Mouse (Mus musculus): ENCODE data around the gene Casq2. TPM values are rescaled to one million over a fixed set of nuclear protein-coding genes. Genes with fewer than 3 reads are reported as not detected.

Casq2 gene
- polyA plus RNA-seq, 1 experiment from 2014 or later = 0.43 TPM

DNA sequence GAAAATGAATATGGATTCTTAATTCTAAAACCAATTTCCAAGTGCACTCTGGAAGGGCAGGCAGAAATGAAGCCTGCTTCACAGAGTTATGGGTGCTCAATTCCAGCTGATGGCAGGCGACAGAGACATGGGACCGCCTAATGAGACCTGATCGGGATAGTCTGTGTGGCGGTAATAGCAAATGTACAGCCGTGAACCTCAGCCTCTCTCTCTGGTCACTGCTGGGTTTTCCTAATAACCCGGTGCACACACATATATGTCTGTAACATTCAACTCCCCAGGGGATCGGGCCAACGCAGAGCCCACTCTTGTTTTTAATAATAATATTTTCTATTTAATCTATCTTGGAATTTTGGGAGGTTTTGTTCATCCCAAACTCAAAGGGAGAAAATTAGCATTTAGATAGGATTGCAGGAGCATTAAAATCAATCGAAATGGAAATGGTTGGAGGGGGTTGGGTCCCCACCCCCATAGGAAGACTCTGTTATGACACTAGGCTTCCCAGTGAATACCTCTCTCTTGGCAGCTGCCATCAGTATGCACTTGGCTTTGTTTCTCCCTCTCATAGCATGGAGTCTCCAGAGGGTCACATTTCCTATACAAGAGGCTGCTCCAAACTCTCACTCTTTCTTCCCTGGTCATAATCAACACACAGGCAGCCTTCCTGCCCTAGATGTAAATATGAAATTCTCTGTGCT is 45.6 kb downstream of the Casq2 start:
- WGBS = 81% methylated on average over 9 of the region's 9 CpGs

GRCm38 (mm10) chr3:102135389-102136113 is 49.3 kb downstream of the Casq2 start:
- no peaks in the 10 kb centered on the region for H3K36me3 ChIP-seq (ENCODE audit: insufficient read depth)
- no peak for TF ChIP-seq CTCF (IDR thresholded peaks at IDR 0.05; ENCODE audit: low read depth)
- no peaks in the 10 kb centered on the region for H3K27me3 ChIP-seq (ENCODE audit: insufficient read depth, low read length)
- H3K27ac ChIP-seq (ENCODE audit: low read depth) = peak overlapping the region; percentile 94
- peaks cover 15% of the 10 kb centered on the region; the same call in 1 of the 2 replicates for H3K4me1 ChIP-seq (ENCODE audit: insufficient read depth)
- H3K4me2 ChIP-seq = peak overlapping the region; percentile 15; the same call in 1 of the 2 replicates
- H3K9ac ChIP-seq = no peak overlapping the region
- H3K9me3 ChIP-seq (ENCODE audit: low read depth, low read length) = no peaks in the 10 kb centered on the region
- ATAC-seq (ENCODE audit: insufficient read depth) = peak; percentile 87
- no peak overlapping the region for H3K4me3 ChIP-seq (ENCODE audit: low read depth, low read length)
- peak; percentile 74 for DNase-seq
- WGBS = 18% methylated on average over 10 of the region's 10 CpGs

More for the DNA sequence above, 45.6 kb downstream of the Casq2 start:
- TF ChIP-seq CTCF (IDR thresholded peaks at IDR 0.05; ENCODE audit: low read depth) = no peak
- DNase-seq (no peak), ATAC-seq (ENCODE audit: insufficient read depth) (no peak)
- no peaks in the 10 kb centered on the region for H3K36me3 ChIP-seq (ENCODE audit: insufficient read depth)
- no peak overlapping the region for H3K9ac ChIP-seq
- no peak overlapping the region for H3K27ac ChIP-seq (ENCODE audit: low read depth)
- H3K4me2 ChIP-seq = no peak overlapping the region
- H3K27me3 ChIP-seq (ENCODE audit: insufficient read depth, low read length) = no peaks in the 10 kb centered on the region
- no peak overlapping the region for H3K4me3 ChIP-seq (ENCODE audit: low read depth, low read length)
- no peaks in the 10 kb centered on the region for H3K9me3 ChIP-seq (ENCODE audit: low read depth, low read length)
- peaks cover 14% of the 10 kb centered on the region; the same call in 1 of the 2 replicates for H3K4me1 ChIP-seq (ENCODE audit: insufficient read depth)

GRCm38 (mm10) chr3:102137158-102137557 is 50.9 kb downstream of the Casq2 start:
- no peak for TF ChIP-seq CTCF (IDR thresholded peaks at IDR 0.05; ENCODE audit: low read depth)
- Histone ChIP-seq H3K4me2 (no peak overlapping the region), H3K4me3 (ENCODE audit: low read depth, low read length) (no peak overlapping the region), H3K27ac (ENCODE audit: low read depth) (peak overlapping the region; percentile 94), H3K36me3 (ENCODE audit: insufficient read depth) (no peaks in the 10 kb centered on the region), H3K9me3 (ENCODE audit: low read depth, low read length) (no peaks in the 10 kb centered on the region), H3K27me3 (ENCODE audit: insufficient read depth, low read length) (no peaks in the 10 kb centered on the region), H3K9ac (no peak overlapping the region), H3K4me1 (ENCODE audit: insufficient read depth) (peaks cover 15% of the 10 kb centered on the region; the same call in 1 of the 2 replicates)
- ATAC-seq (ENCODE audit: insufficient read depth) (no peak), DNase-seq (no peak)
- 63% methylated on average over 10 of the region's 10 CpGs for WGBS

DNA sequence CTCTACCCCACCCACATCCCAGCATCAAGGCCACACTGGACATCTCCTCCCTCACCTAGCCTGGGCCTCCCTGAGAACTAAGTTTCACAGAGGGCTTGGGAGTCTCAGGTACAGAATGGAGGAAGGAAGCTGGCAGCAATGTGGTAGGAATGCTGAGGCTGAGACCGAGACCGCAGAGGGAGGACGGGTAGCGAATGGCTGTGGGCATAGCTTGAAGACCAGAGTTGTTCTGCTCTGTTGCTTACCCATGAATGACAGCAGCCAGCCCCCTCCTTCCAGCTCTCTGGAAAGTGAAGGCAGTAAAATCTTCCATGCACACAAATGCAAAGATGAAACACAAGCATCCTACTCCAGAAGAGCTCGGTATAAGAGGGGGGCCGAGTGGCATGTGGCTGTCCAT is 52.7 kb downstream of the Casq2 start:
- H3K36me3 ChIP-seq (ENCODE audit: insufficient read depth) = no peaks in the 10 kb centered on the region
- no peak for DNase-seq
- no peak for TF ChIP-seq CTCF (IDR thresholded peaks at IDR 0.05; ENCODE audit: low read depth)
- peaks cover 15% of the 10 kb centered on the region; the same call in 1 of the 2 replicates for H3K4me1 ChIP-seq (ENCODE audit: insufficient read depth)
- ATAC-seq (ENCODE audit: insufficient read depth) = no peak
- H3K4me2 ChIP-seq = no peak overlapping the region
- no peak overlapping the region for H3K27ac ChIP-seq (ENCODE audit: low read depth)
- H3K9ac ChIP-seq = no peak overlapping the region
- WGBS = 79% methylated on average over 6 of the region's 6 CpGs
- H3K9me3 ChIP-seq (ENCODE audit: low read depth, low read length) = no peaks in the 10 kb centered on the region
- no peaks in the 10 kb centered on the region for H3K27me3 ChIP-seq (ENCODE audit: insufficient read depth, low read length)
- H3K4me3 ChIP-seq (ENCODE audit: low read depth, low read length) = no peak overlapping the region

- H3K27ac ChIP-seq (ENCODE audit: low read depth) = 0 out of 2 replicates have a peak overlapping the region, but pooled peaks have one; percentile 2
- no peaks in the 10 kb centered on the region for H3K9me3 ChIP-seq (ENCODE audit: low read depth, low read length)
- TF ChIP-seq CTCF (IDR thresholded peaks at IDR 0.05; ENCODE audit: low read depth) = no peak
- no peak overlapping the region for H3K9ac ChIP-seq
- no peaks in the 10 kb centered on the region for H3K36me3 ChIP-seq (ENCODE audit: insufficient read depth)
- WGBS = 72% methylated on average over 6 of the region's 6 CpGs
- peaks cover 11% of the 10 kb centered on the region; the same call in 1 of the 2 replicates for H3K4me1 ChIP-seq (ENCODE audit: insufficient read depth)
- H3K4me2 ChIP-seq = no peak overlapping the region
- DNase-seq = no peak
- no peaks in the 10 kb centered on the region for H3K27me3 ChIP-seq (ENCODE audit: insufficient read depth, low read length)
- ATAC-seq (ENCODE audit: insufficient read depth) = no peak
- no peak overlapping the region for H3K4me3 ChIP-seq (ENCODE audit: low read depth, low read length)
These were observed 54.4 kb downstream of the Casq2 start for GRCm38 (mm10) chr3:102140606-102141005.

- Histone ChIP-seq H3K27me3 (ENCODE audit: insufficient read depth, low read length) (no peaks in the 10 kb centered on the region), H3K36me3 (ENCODE audit: insufficient read depth) (no peaks in the 10 kb centered on the region), H3K4me3 (ENCODE audit: low read depth, low read length) (no peak overlapping the region), H3K27ac (ENCODE audit: low read depth) (no peak overlapping the region), H3K9me3 (ENCODE audit: low read depth, low read length) (no peaks in the 10 kb centered on the region), H3K9ac (no peak overlapping the region), H3K4me2 (no peak overlapping the region), H3K4me1 (ENCODE audit: insufficient read depth) (0 out of 2 replicates have a peak, but pooled peaks cover 4% of the 10 kb centered on the region)
- WGBS = 69% methylated on average over 2 of the region's 2 CpGs
- DNase-seq (no peak), ATAC-seq (ENCODE audit: insufficient read depth) (no peak)
- TF ChIP-seq CTCF (IDR thresholded peaks at IDR 0.05; ENCODE audit: low read depth) = no peak
These were observed 55.2 kb downstream of the Casq2 start for GRCm38 (mm10) chr3:102141451-102141850.

DNA sequence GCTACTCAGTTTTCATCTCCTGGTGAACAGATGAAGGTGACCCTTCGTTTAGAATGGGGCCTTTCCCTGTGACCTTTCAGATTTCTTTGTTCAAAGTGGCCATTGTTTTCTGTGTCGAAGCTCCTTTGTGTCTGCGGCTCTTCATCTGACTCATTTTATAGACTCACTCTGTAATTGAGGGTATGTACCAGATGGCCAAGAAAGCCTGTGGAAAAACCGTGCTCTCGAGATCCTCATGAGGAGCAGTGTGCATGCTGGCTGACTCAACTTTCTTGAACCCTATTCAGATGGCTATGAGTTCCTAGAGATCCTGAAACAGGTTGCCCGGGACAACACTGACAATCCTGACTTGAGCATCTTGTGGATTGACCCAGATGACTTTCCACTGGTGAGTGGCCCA is 55.7 kb downstream of the Casq2 start:
- Histone ChIP-seq H3K4me3 (ENCODE audit: low read depth, low read length) (no peak overlapping the region), H3K4me2 (no peak overlapping the region), H3K9me3 (ENCODE audit: low read depth, low read length) (no peaks in the 10 kb centered on the region), H3K4me1 (ENCODE audit: insufficient read depth) (no peaks in the 10 kb centered on the region), H3K36me3 (ENCODE audit: insufficient read depth) (no peaks in the 10 kb centered on the region), H3K27me3 (ENCODE audit: insufficient read depth, low read length) (no peaks in the 10 kb centered on the region), H3K9ac (no peak overlapping the region), H3K27ac (ENCODE audit: low read depth) (no peak overlapping the region)
- WGBS = 75% methylated on average over 6 of the region's 6 CpGs
- DNase-seq (no peak), ATAC-seq (ENCODE audit: insufficient read depth) (no peak)
- no peak for TF ChIP-seq CTCF (IDR thresholded peaks at IDR 0.05; ENCODE audit: low read depth)

Measured in lung, embryonic 14.5 days (tissue).